Mouse (Mus musculus) naive thymus-derived CD4-positive, alpha-beta T cell, adult 5 months (primary cell): ENCODE data around the gene Gtsf2. TPM values are rescaled to one million over a fixed set of nuclear protein-coding genes. Genes with fewer than 3 reads are reported as not detected.

Experiments used
- polyA plus RNA-seq: library from polyadenylated mRNA; unstranded; fragments of 100-300 nt; shearing (Covaris generic); gene quantifications from one replicate; pipeline ENCODE4 v1.2.1, GENCODE M21; 2017

Gene Gtsf2
- polyA plus RNA-seq: not detected

DNA sequence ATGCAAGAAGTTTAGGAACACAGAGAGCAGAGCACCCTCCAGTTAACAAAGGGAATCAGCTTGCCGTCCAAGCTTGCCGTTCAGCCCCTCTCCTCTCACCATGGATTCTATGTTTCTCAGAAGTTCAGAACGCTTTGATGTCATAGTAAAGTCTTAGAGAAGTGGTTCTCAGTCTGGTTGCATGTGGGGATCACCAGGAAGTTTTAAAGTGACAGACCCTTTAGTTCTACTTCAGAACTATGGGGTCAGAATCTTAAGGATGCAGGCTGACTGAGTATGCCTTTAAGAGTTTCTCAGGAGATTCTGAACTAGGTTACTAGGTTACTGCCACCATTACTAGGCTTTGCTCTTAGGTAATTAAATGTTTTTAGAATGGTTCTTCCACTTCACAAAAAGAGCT is at the start of gene Gtsf2:
TSS of gene Gtsf2 (minus strand) at position 101 of the 400 bp plus-strand sequence.

DNA sequence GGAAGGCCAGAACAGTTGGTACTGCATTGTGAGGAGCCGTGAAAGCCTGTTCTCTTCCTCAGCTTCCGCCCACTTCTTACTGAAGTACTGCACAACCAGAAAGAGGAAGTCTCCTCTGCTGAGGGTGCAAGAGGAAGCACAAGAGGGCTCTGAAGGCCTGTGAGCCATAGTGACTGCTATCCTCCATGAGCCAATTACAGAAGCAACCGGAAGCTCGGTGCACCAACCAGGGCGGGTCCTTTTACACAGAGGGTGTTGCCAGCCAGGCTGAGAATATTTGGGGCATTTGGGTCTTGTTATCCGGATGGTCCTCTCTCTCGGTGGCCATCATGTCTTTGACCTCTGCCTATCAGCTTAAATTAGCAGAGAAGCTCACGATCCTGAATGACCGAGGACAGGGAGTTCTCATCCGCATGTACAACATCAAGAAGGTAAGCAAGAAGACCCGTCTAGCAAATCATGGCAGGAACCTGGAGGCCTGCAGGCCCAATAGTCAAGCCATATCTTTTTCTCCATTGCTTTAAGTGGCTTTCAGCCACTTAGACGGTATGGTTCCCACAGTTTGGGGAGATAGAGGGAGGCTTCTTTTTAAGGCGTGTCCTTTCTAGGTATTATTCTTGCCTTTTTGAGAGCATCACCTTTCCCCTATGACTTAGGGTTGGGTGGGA is 5.4 kb upstream of the Gtsf2 start, which contains the start of gene Nckap1l:
TSS of gene Nckap1l (plus strand) at position 244 of the 668 bp plus-strand sequence.

DNA sequence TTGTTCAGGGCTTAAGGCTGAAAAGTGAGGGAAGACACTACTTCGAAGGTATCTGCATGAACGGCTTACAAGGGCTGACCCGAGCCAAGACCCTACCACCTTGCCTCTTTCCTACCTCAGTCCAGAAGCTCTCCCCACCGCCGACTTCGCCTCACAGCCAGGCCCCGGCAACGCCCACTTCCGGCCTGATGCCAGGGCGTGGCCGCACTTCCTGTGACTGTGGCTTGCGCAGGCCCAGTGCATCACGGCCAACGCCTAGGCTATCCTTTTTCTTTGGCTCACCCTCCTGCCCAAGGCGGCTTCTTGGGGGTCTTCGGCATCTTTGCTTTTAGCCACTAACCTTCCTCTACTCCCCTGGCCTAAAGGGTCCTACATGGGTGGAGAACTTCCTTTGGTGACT is 18.0 kb downstream of the Gtsf2 start, which contains the start of gene Gtsf1:
TSS of gene Gtsf1 (minus strand) at position 230 of the 400 bp plus-strand sequence.

Other genes with a start within 250 kb of the Gtsf2 start
- gene Cbx5, start 208.7 kb downstream of the Gtsf2 start, polyA plus RNA-seq: 7.5 TPM
- 179 TPM for gene Hnrnpa1, start 208.0 kb downstream of the Gtsf2 start, polyA plus RNA-seq
- gene Nfe2, start 190.1 kb downstream of the Gtsf2 start, polyA plus RNA-seq: not detected
- gene Copz1, start 175.8 kb downstream of the Gtsf2 start, polyA plus RNA-seq: 122 TPM
- not detected for gene Gpr84, start 137.9 kb downstream of the Gtsf2 start, polyA plus RNA-seq
- gene Zfp385a, start 108.4 kb downstream of the Gtsf2 start, polyA plus RNA-seq: not detected
- 2.6 TPM for gene Itga5, start 81.7 kb downstream of the Gtsf2 start, polyA plus RNA-seq
- not detected for gene Gtsf1, start 18.0 kb downstream of the Gtsf2 start, polyA plus RNA-seq
- gene Nckap1l, start 5.3 kb upstream of the Gtsf2 start, polyA plus RNA-seq: 128 TPM
- 9.4 TPM for gene Pde1b, start 54.6 kb upstream of the Gtsf2 start, polyA plus RNA-seq
- gene Ppp1r1a, start 89.5 kb upstream of the Gtsf2 start, polyA plus RNA-seq: not detected
- not detected for gene Glycam1, start 116.6 kb upstream of the Gtsf2 start, polyA plus RNA-seq